Mouse (Mus musculus): Measurements from ENCODE around the gene Cd44. TPM values are rescaled to one million over a fixed set of nuclear protein-coding genes. Genes with fewer than 3 reads are reported as not detected.

The Cd44 gene
- total RNA-seq, 1 experiment, result 14.3 TPM

GRCm38 (mm10) chr2:102763991-102764390 is 137.5 kb downstream of the Cd44 start:
- Histone ChIP-seq H3K9me3 (ENCODE audit: control insufficient read depth, insufficient read depth, low read depth, low read length) (no peaks in the 10 kb centered on the region), H3K9ac (ENCODE audit: insufficient read depth, low read depth, low read length, poor library complexity, severe bottlenecking) (no peak overlapping the region), H3K36me3 (ENCODE audit: control insufficient read depth, insufficient read depth, low read length, poor library complexity, severe bottlenecking) (no peaks in the 10 kb centered on the region; the same call in 1 of the 2 replicates), H3K4me1 (ENCODE audit: control insufficient read depth in 2 of 2, insufficient read depth in 2 of 2, low read length in 2 of 2, poor library complexity in 1 of 2) (no peaks in the 10 kb centered on the region), H3K27ac (ENCODE audit: insufficient read depth, low read depth, low read length, poor library complexity, severe bottlenecking) (no peak overlapping the region), H3K4me3 (ENCODE audit: insufficient read depth in 1 of 2, low read depth in 1 of 2, low read length in 2 of 2, poor library complexity in 1 of 2, severe bottlenecking in 1 of 2) (no peak overlapping the region)
- no peak for DNase-seq (ENCODE audit: low read depth, low spot score)
- in situ Hi-C loops (cut with MboI; ENCODE audit: low sequenced_read_pairs in 2 of 2, unreplicated experiment in 2 of 2), result no loop called here
- TF ChIP-seq ZC3H11A (IDR thresholded peaks at IDR 0.05; ENCODE audit: borderline replicate concordance, low read depth, low read length) (no peak), MAFK (IDR thresholded peaks at IDR 0.05; ENCODE audit: insufficient read depth, low read depth, low read length) (no peak), CHD2 (IDR thresholded peaks at IDR 0.05; ENCODE audit: low read depth, low read length) (no peak), HCFC1 (IDR thresholded peaks at IDR 0.05; ENCODE audit: borderline replicate concordance, insufficient read depth, low read length) (no peak)

GRCm38 (mm10) chr2:102763176-102763575 is 138.3 kb downstream of the Cd44 start:
- in situ Hi-C loops (cut with MboI; ENCODE audit: low sequenced_read_pairs in 2 of 2, unreplicated experiment in 2 of 2), result no loop called here
- no peak overlapping the region for H3K4me3 ChIP-seq (ENCODE audit: insufficient read depth in 1 of 2, low read depth in 1 of 2, low read length in 2 of 2, poor library complexity in 1 of 2, severe bottlenecking in 1 of 2)
- no peak overlapping the region for H3K9ac ChIP-seq (ENCODE audit: insufficient read depth, low read depth, low read length, poor library complexity, severe bottlenecking)
- TF ChIP-seq CHD2 (IDR thresholded peaks at IDR 0.05; ENCODE audit: low read depth, low read length) (no peak), ZC3H11A (IDR thresholded peaks at IDR 0.05; ENCODE audit: borderline replicate concordance, low read depth, low read length) (no peak), ZNF384 (IDR thresholded peaks at IDR 0.05; ENCODE audit: low read depth, low read length) (no peak), MAFK (IDR thresholded peaks at IDR 0.05; ENCODE audit: insufficient read depth, low read depth, low read length) (no peak), HCFC1 (IDR thresholded peaks at IDR 0.05; ENCODE audit: borderline replicate concordance, insufficient read depth, low read length) (no peak)
- H3K27ac ChIP-seq (ENCODE audit: insufficient read depth, low read depth, low read length, poor library complexity, severe bottlenecking), result no peak overlapping the region
- H3K4me1 ChIP-seq (ENCODE audit: control insufficient read depth in 2 of 2, insufficient read depth in 2 of 2, low read length in 2 of 2, poor library complexity in 1 of 2), result no peaks in the 10 kb centered on the region
- no peaks in the 10 kb centered on the region for H3K9me3 ChIP-seq (ENCODE audit: control insufficient read depth, insufficient read depth, low read depth, low read length)
- no peak for DNase-seq (ENCODE audit: low read depth, low spot score)
- H3K36me3 ChIP-seq (ENCODE audit: control insufficient read depth, insufficient read depth, low read length, poor library complexity, severe bottlenecking), result no peaks in the 10 kb centered on the region; the same call in 1 of the 2 replicates

Other genes starting within 250 kb of the Cd44 start
- gene Slc1a2, start 243.0 kb downstream of the Cd44 start, total RNA-seq (2012; rRNA removed), result 0.40 and 0.48 TPM in 2 replicates
- 29.8 and 35.6 TPM in 2 replicates for gene Pdhx, start 171.8 kb upstream of the Cd44 start, total RNA-seq (2012; rRNA removed)
- gene Apip, start 172.0 kb upstream of the Cd44 start, total RNA-seq (2012; rRNA removed), result 18.1 and 27.9 TPM in 2 replicates